Mouse (Mus musculus): ENCODE data around the gene Ephb1. TPM values are rescaled to one million over a fixed set of nuclear protein-coding genes. Genes with fewer than 3 reads are reported as not detected.

Gene Ephb1
- polyA plus RNA-seq, 1 experiment from 2014 or later, result 41.2 TPM

- peak; percentile 37; the same call in 1 of the 2 replicates for ATAC-seq
Measured at GRCm38 (mm10) chr9:101945326-101945725, 409.2 kb downstream of the Ephb1 start.

GRCm38 (mm10) chr9:101942058-101942669, 412.3 kb downstream of the Ephb1 start:
- Histone ChIP-seq H3K9me3 (ENCODE audit: control insufficient read depth, low read length) (no peaks in the 10 kb centered on the region), H3K4me2 (ENCODE audit: low read length) (no peak overlapping the region), H3K27me3 (replicated peaks; ENCODE audit: control insufficient read depth, insufficient read depth, low read length) (no peaks in the 10 kb centered on the region), H3K36me3 (ENCODE audit: control insufficient read depth, insufficient read depth, low read length) (no peaks in the 10 kb centered on the region), H3K9ac (ENCODE audit: low read depth, low read length) (no peak overlapping the region), H3K4me3 (ENCODE audit: low read length) (no peak overlapping the region), H3K4me1 (ENCODE audit: control insufficient read depth, insufficient read depth, low read depth, low read length) (peaks cover 16% of the 10 kb centered on the region), H3K27ac (ENCODE audit: low read depth, low read length) (no peak overlapping the region)
- no peak for ATAC-seq
- 84% methylated on average over 9 of the region's 9 CpGs for WGBS

More at GRCm38 (mm10) chr9:101945326-101945725, 409.2 kb downstream of the Ephb1 start:
- H3K4me1 ChIP-seq (ENCODE audit: control insufficient read depth, insufficient read depth, low read depth, low read length), result peaks cover 16% of the 10 kb centered on the region
- WGBS, result 40% methylated on average over 7 of the region's 7 CpGs
- H3K36me3 ChIP-seq (ENCODE audit: control insufficient read depth, insufficient read depth, low read length), result no peaks in the 10 kb centered on the region
- H3K27me3 ChIP-seq (replicated peaks; ENCODE audit: control insufficient read depth, insufficient read depth, low read length), result no peaks in the 10 kb centered on the region
- H3K9me3 ChIP-seq (ENCODE audit: control insufficient read depth, low read length), result no peaks in the 10 kb centered on the region
- no peak overlapping the region for H3K27ac ChIP-seq (ENCODE audit: low read depth, low read length)
- no peak overlapping the region for H3K4me3 ChIP-seq (ENCODE audit: low read length)
- H3K4me2 ChIP-seq (ENCODE audit: low read length), result no peak overlapping the region
- H3K9ac ChIP-seq (ENCODE audit: low read depth, low read length), result no peak overlapping the region

DNA sequence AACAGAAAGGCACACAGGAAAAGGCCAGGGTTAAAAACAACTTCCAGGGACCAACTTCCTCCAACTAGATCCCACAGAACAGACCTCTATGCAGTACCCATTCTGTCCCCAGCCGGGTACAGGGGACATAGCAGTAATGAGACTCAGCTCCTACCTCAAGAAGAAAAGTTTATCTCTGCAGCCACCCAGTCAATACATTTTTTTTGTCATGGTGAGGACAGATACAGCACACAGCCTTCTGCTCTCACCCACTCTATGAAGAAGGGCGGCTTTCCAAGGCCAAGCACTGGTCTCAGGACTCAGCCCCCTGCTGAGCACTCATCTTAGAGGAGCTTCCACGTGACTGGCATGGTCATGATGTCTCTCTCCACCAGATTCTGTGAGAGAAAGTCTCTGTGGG, 414.3 kb downstream of the Ephb1 start:
- no peak overlapping the region for H3K27ac ChIP-seq (ENCODE audit: low read depth, low read length)

DNA sequence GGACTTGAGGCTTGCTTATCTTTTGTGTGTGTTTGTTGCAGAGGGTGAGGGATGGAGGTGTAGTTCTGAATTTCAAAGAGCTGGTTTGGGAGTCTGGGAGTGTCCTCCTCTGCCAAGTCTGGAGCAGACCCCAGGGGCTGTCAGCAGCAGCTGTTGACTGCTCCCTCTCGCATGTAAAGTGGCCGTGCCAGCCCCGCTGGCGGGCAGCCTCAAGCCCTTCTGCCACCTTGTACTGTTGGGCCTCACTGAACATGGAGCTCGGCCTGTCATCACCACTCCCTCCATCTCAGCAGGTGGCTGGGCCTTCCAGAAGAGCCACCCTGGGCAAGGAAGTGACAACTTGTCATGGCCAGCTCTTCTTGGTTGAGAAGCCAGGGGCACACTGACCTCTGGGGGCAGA, 415.5 kb downstream of the Ephb1 start:
- Histone ChIP-seq H3K36me3 (ENCODE audit: control insufficient read depth, insufficient read depth, low read length) (no peaks in the 10 kb centered on the region), H3K9ac (ENCODE audit: low read depth, low read length) (no peak overlapping the region), H3K27me3 (replicated peaks; ENCODE audit: control insufficient read depth, insufficient read depth, low read length) (no peaks in the 10 kb centered on the region), H3K27ac (ENCODE audit: low read depth, low read length) (peak overlapping the region; percentile 29; the same call in 1 of the 2 replicates), H3K4me1 (ENCODE audit: control insufficient read depth, insufficient read depth, low read depth, low read length) (peaks cover 19% of the 10 kb centered on the region), H3K4me3 (ENCODE audit: low read length) (no peak overlapping the region), H3K4me2 (ENCODE audit: low read length) (no peak overlapping the region), H3K9me3 (ENCODE audit: control insufficient read depth, low read length) (no peaks in the 10 kb centered on the region)
- WGBS, result 30% methylated on average over 3 of the region's 5 CpGs
- ATAC-seq, result peak; percentile 89

More for the DNA sequence above, 414.3 kb downstream of the Ephb1 start:
- 80% methylated on average over 3 of the region's 3 CpGs for WGBS
- no peak for ATAC-seq
- no peak overlapping the region for H3K4me3 ChIP-seq (ENCODE audit: low read length)
- H3K36me3 ChIP-seq (ENCODE audit: control insufficient read depth, insufficient read depth, low read length), result no peaks in the 10 kb centered on the region
- no peak overlapping the region for H3K9ac ChIP-seq (ENCODE audit: low read depth, low read length)
- no peak overlapping the region for H3K4me2 ChIP-seq (ENCODE audit: low read length)
- H3K4me1 ChIP-seq (ENCODE audit: control insufficient read depth, insufficient read depth, low read depth, low read length), result peaks cover 12% of the 10 kb centered on the region
- H3K9me3 ChIP-seq (ENCODE audit: control insufficient read depth, low read length), result no peaks in the 10 kb centered on the region
- H3K27me3 ChIP-seq (replicated peaks; ENCODE audit: control insufficient read depth, insufficient read depth, low read length), result no peaks in the 10 kb centered on the region

GRCm38 (mm10) chr9:101938066-101938465, 416.4 kb downstream of the Ephb1 start:
- no peak overlapping the region for H3K4me2 ChIP-seq (ENCODE audit: low read length)
- no peaks in the 10 kb centered on the region for H3K27me3 ChIP-seq (replicated peaks; ENCODE audit: control insufficient read depth, insufficient read depth, low read length)
- H3K9ac ChIP-seq (ENCODE audit: low read depth, low read length), result no peak overlapping the region
- no peak overlapping the region for H3K27ac ChIP-seq (ENCODE audit: low read depth, low read length)
- ATAC-seq, result no peak
- 71% methylated on average over 4 of the region's 4 CpGs for WGBS
- peaks cover 14% of the 10 kb centered on the region for H3K4me1 ChIP-seq (ENCODE audit: control insufficient read depth, insufficient read depth, low read depth, low read length)
- H3K4me3 ChIP-seq (ENCODE audit: low read length), result no peak overlapping the region
- no peaks in the 10 kb centered on the region for H3K9me3 ChIP-seq (ENCODE audit: control insufficient read depth, low read length)
- no peaks in the 10 kb centered on the region for H3K36me3 ChIP-seq (ENCODE audit: control insufficient read depth, insufficient read depth, low read length)

GRCm38 (mm10) chr9:101934887-101935286, 419.6 kb downstream of the Ephb1 start:
- H3K4me3 ChIP-seq (ENCODE audit: low read length), result no peak overlapping the region
- H3K9ac ChIP-seq (ENCODE audit: low read depth, low read length), result no peak overlapping the region
- ATAC-seq, result no peak
- peaks cover 9% of the 10 kb centered on the region; the same call in 1 of the 2 replicates for H3K4me1 ChIP-seq (ENCODE audit: control insufficient read depth, insufficient read depth, low read depth, low read length)
- no peaks in the 10 kb centered on the region for H3K9me3 ChIP-seq (ENCODE audit: control insufficient read depth, low read length)
- H3K27me3 ChIP-seq (replicated peaks; ENCODE audit: control insufficient read depth, insufficient read depth, low read length), result no peaks in the 10 kb centered on the region
- H3K27ac ChIP-seq (ENCODE audit: low read depth, low read length), result no peak overlapping the region
- H3K4me2 ChIP-seq (ENCODE audit: low read length), result no peak overlapping the region
- no peaks in the 10 kb centered on the region for H3K36me3 ChIP-seq (ENCODE audit: control insufficient read depth, insufficient read depth, low read length)
- WGBS, result 30% methylated on average over 8 of the region's 8 CpGs

DNA sequence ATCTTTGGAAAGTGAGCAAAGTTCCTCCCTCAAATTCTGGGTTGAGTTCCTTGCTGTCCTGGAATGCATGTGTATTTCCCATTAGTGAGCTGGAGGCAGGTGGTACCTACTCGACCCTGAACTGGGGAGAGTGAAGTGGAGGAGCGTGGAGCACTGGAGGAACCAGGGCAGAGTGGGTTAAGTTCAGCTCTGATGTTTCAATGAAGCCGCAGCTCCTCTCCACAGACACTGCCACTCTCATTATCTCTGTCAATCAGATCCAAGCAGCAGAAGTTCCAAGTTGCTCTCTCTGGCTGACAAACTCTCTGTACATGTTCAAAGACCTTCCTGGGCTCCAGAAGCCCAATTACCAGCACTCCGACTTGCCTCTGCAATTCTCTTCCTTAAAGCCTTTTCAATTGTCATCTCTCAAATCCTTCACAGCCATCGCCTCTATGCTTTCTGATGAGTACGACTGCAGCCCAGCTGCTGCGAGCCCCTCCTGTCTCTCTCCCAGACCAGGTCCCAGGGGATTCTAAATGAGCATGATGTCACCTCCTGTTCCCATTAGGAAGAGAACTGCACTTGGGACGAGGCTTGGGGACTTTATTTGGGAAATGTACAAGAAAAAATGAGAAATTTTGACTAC, 420.4 kb downstream of the Ephb1 start:
- H3K4me1 ChIP-seq (ENCODE audit: control insufficient read depth, insufficient read depth, low read depth, low read length), result peaks cover 8% of the 10 kb centered on the region; the same call in 1 of the 2 replicates
- 0 out of 2 replicates have a peak overlapping the region, but pooled peaks have one; percentile 19 for H3K27ac ChIP-seq (ENCODE audit: low read depth, low read length)
- no peak overlapping the region for H3K4me3 ChIP-seq (ENCODE audit: low read length)
- no peaks in the 10 kb centered on the region for H3K27me3 ChIP-seq (replicated peaks; ENCODE audit: control insufficient read depth, insufficient read depth, low read length)
- ATAC-seq, result no peak
- WGBS, result 43% methylated on average over 8 of the region's 8 CpGs
- H3K36me3 ChIP-seq (ENCODE audit: control insufficient read depth, insufficient read depth, low read length), result no peaks in the 10 kb centered on the region
- H3K9ac ChIP-seq (ENCODE audit: low read depth, low read length), result no peak overlapping the region; the same call in 1 of the 2 replicates
- H3K9me3 ChIP-seq (ENCODE audit: control insufficient read depth, low read length), result no peaks in the 10 kb centered on the region
- H3K4me2 ChIP-seq (ENCODE audit: low read length), result no peak overlapping the region

DNA sequence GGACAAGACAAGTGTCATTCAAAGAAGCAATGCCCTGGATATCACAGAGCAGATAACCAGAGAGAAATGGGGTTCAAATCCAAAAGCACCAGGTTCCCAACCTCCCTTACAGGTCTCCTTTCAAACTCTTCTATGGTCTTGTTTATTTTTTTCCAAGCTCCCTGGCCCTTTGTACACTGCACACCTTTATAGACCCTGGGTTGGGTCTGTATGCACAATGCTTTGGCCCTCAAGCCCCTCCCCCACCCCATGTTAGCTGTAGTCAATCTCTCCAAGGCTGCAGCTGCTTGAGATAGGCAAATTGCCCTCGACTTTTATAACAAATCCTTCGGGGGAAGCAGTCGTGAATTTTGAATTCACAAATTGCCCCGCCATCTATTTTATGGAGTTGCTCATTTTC, 429.7 kb downstream of the Ephb1 start:
- H3K27me3 ChIP-seq (replicated peaks; ENCODE audit: control insufficient read depth, insufficient read depth, low read length), result no peaks in the 10 kb centered on the region
- ATAC-seq, result no peak
- no peak overlapping the region for H3K9ac ChIP-seq (ENCODE audit: low read depth, low read length)
- H3K27ac ChIP-seq (ENCODE audit: low read depth, low read length), result no peak overlapping the region
- no peaks in the 10 kb centered on the region for H3K9me3 ChIP-seq (ENCODE audit: control insufficient read depth, low read length)
- H3K4me3 ChIP-seq (ENCODE audit: low read length), result no peak overlapping the region
- H3K4me2 ChIP-seq (ENCODE audit: low read length), result no peak overlapping the region
- 61% methylated on average over 4 of the region's 4 CpGs for WGBS
- H3K36me3 ChIP-seq (ENCODE audit: control insufficient read depth, insufficient read depth, low read length), result no peaks in the 10 kb centered on the region; the same call in none of the 2 replicates
- H3K4me1 ChIP-seq (ENCODE audit: control insufficient read depth, insufficient read depth, low read depth, low read length), result no peaks in the 10 kb centered on the region

DNA sequence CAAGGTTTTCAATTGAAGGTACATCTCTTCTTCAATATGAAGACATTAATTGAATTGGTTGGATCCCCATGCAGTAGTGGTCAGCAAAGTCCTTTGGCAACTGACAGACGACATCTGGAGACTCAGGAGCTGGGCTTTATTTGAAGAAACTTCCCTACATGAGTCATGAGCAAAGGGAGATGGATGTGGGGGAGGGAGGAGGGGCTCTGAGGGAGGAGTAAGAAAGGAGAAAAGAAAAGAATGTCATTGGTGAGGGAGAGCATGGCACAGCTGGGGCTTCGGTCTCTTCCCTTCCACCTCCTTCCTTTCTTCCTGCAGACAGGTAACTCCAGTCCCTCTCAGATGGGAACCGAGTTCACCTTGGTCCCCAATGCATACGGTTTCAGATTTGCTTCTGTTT, 431.6 kb downstream of the Ephb1 start:
- Histone ChIP-seq H3K4me3 (ENCODE audit: low read length) (no peak overlapping the region), H3K4me1 (ENCODE audit: control insufficient read depth, insufficient read depth, low read depth, low read length) (no peaks in the 10 kb centered on the region), H3K27ac (ENCODE audit: low read depth, low read length) (no peak overlapping the region), H3K9ac (ENCODE audit: low read depth, low read length) (no peak overlapping the region), H3K27me3 (replicated peaks; ENCODE audit: control insufficient read depth, insufficient read depth, low read length) (no peaks in the 10 kb centered on the region), H3K4me2 (ENCODE audit: low read length) (no peak overlapping the region), H3K9me3 (ENCODE audit: control insufficient read depth, low read length) (no peaks in the 10 kb centered on the region), H3K36me3 (ENCODE audit: control insufficient read depth, insufficient read depth, low read length) (no peaks in the 10 kb centered on the region; the same call in none of the 2 replicates)
- ATAC-seq, result no peak
- whole genome bisulfite sequencing, result 79% methylated on average over 4 of the region's 4 CpGs
